Mouse (Mus musculus) liver, embryonic 11.5 days (tissue): ENCODE results near the gene Matn1. TPM values are rescaled to one million over a fixed set of nuclear protein-coding genes. Genes with fewer than 3 reads are reported as not detected.
A peak's percentile ranks its signal among the peaks of the same experiment; 100 is the strongest.

Source experiments
- ATAC-seq: fragments of 200-750 bp; cut with Nextera tagmentation; replicated peaks from 2 replicates; pipeline ENCODE4 v1.8.0; 2017; ENCODE audit warnings: moderate number of reproducible peaks, mild to moderate bottlenecking, moderate TSS enrichment, moderate library complexity; ENCODE audit not compliant: low FRiP score
- DNase-seq: peaks from one replicate; pipeline ENCODE4 v3.0.0-alpha.2; 2017; ENCODE audit warnings: low spot score
- H3K27ac ChIP-seq: fragments of 300-500 bp; sonication (generic); 2 replicates; pipeline ENCODE4 v1.5.1; 2014; ENCODE audit warnings: mild to moderate bottlenecking, low read depth, low read length, control low read depth
- H3K27me3 ChIP-seq: fragments of 300-500 bp; sonication (generic); replicated peaks from 2 replicates; pipeline ENCODE4 v1.6.1; 2014; ENCODE audit warnings: low read length, mixed read lengths; ENCODE audit not compliant: control insufficient read depth, insufficient read depth
- H3K36me3 ChIP-seq: fragments of 300-500 bp; sonication (generic); 2 replicates; pipeline ENCODE4 v1.6.1; 2014; ENCODE audit warnings: mild to moderate bottlenecking, low read length, moderate library complexity, mixed read lengths; ENCODE audit not compliant: control insufficient read depth, insufficient read depth
- H3K4me1 ChIP-seq: fragments of 300-500 bp; sonication (generic); replicated peaks from 2 replicates; pipeline ENCODE4 v1.6.1; 2014; ENCODE audit warnings: low read length, mixed read lengths; ENCODE audit not compliant: control insufficient read depth, insufficient read depth
- H3K4me2 ChIP-seq: fragments of 300-500 bp; sonication (generic); 2 replicates; pipeline ENCODE4 v1.6.1; 2014; ENCODE audit warnings: mild to moderate bottlenecking, control low read depth, moderate library complexity
- H3K4me3 ChIP-seq: fragments of 300-500 bp; sonication (generic); 2 replicates; pipeline ENCODE4 v1.5.1; 2014; ENCODE audit warnings: low read depth, low read length, control low read depth
- H3K9ac ChIP-seq: fragments of 300-500 bp; sonication (generic); 2 replicates; pipeline ENCODE4 v1.6.1; 2014; ENCODE audit warnings: low read depth, low read length, control low read depth
- H3K9me3 ChIP-seq: fragments of 300-500 bp; sonication (generic); 2 replicates; pipeline ENCODE4 v1.6.1; 2016; ENCODE audit warnings: low read length, inconsistent platforms, mixed read lengths; ENCODE audit not compliant: control insufficient read depth
- WGBS: fragments of 180-500 bp; shearing (Covaris S2); extraction: QIAGEN DNeasy Blood & Tissue Kit; methylation state at CpG from one replicate; pipeline ENCODE4 v1.1.7; 2014; 5-methylcytosine and 5-hydroxymethylcytosine counted together
- polyA plus RNA-seq: library from polyadenylated mRNA; unstranded; fragments of >200 nt; fragmentation: Nextera tagmentation; extraction: Ambion mirVana; gene quantifications from 2 replicates; pipeline ENCODE4 v1.2.1, GENCODE M21; 2014

Gene Matn1
- polyA plus RNA-seq, 1 experiment from 2014 or later, result 0.32 TPM

DNA sequence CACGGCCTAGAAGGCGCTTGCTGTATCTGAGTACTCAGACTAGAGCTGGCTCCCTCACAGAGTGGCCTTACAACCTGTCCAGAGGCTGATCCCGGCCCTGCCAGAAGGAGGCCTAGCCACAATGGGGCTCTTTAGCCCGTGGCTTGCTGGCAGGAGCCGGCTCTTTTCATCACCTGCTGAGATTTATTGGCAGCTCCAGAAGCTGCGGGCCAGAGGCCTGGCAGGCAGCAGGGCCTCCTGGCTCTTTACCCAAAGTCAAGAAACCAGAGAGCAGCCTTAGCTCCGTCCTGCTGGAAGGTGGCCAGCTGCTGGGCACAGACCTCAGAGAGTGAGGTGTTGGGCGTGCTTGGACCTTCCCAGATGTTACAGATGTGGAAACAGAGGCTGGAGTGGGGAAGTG lies 37.9 kb upstream of the Matn1 start:
- Histone ChIP-seq H3K9ac (no peak overlapping the region), H3K4me2 (no peak overlapping the region), H3K9me3 (no peaks in the 10 kb centered on the region), H3K36me3 (no peaks in the 10 kb centered on the region), H3K27me3 (no peaks in the 10 kb centered on the region), H3K4me3 (no peak overlapping the region), H3K27ac (no peak overlapping the region), H3K4me1 (peaks cover 65% of the 10 kb centered on the region)
- ATAC-seq (no peak), DNase-seq (no peak)
- 58% methylated on average over 8 of the region's 8 CpGs for WGBS

DNA sequence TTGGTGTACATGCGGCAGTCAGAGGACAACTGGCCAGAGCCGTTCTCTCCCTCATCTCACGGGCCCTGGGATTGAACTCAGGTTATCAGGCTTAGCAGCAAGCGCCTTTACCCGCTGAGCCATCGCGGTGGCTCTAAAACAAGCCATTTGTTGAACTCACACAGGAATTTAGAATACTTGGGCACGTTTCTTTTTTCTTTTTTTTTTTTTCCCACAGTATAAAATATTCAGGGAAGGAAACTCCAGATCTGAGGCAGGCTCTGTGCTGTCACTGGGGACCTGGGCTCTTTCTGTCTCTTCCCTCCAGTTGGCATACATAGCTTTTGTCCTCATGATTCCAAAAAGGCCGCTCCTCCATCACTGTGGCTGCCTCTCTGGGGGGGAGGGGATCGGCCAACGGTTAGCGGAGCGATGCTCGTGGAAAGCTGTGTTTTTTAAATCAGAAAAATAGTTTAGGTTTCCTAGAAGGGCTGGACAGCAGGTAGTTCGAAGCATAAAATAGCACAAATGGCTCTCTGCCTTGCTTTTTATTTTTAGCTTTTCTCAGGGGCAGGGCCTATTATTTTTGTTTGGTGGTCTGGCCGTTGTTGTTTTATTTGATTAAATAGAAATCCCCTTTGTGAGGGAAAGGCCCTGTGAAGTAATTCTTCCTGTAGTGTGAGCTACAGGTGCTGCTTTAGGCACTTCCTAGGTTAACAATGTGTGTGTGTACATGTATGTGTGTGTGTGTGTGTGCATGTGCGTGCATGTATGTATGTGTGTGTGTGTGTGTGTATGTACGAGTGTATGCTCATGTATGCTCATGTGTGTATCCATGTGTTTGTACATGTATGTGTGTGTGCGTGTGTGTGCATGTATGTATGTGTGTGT lies 36.8 kb upstream of the Matn1 start:
- Histone ChIP-seq H3K27me3 (no peaks in the 10 kb centered on the region), H3K4me1 (peaks cover 57% of the 10 kb centered on the region), H3K4me3 (no peak overlapping the region), H3K9me3 (no peaks in the 10 kb centered on the region), H3K36me3 (no peaks in the 10 kb centered on the region), H3K9ac (no peak overlapping the region), H3K4me2 (no peak overlapping the region), H3K27ac (no peak overlapping the region)
- no peak for DNase-seq
- ATAC-seq, result no peak
- 86% methylated on average over 19 of the region's 19 CpGs for WGBS

GRCm38 (mm10) chr4:130908133-130908532 lies 36.1 kb upstream of the Matn1 start:
- no peaks in the 10 kb centered on the region for H3K27me3 ChIP-seq
- no peak overlapping the region for H3K27ac ChIP-seq
- no peak overlapping the region for H3K9ac ChIP-seq
- no peak overlapping the region for H3K4me2 ChIP-seq
- peaks cover 54% of the 10 kb centered on the region for H3K4me1 ChIP-seq
- 87% methylated on average over 10 of the region's 10 CpGs for WGBS
- ATAC-seq, result no peak
- DNase-seq, result no peak
- no peaks in the 10 kb centered on the region for H3K36me3 ChIP-seq
- H3K9me3 ChIP-seq, result no peaks in the 10 kb centered on the region
- no peak overlapping the region for H3K4me3 ChIP-seq

DNA sequence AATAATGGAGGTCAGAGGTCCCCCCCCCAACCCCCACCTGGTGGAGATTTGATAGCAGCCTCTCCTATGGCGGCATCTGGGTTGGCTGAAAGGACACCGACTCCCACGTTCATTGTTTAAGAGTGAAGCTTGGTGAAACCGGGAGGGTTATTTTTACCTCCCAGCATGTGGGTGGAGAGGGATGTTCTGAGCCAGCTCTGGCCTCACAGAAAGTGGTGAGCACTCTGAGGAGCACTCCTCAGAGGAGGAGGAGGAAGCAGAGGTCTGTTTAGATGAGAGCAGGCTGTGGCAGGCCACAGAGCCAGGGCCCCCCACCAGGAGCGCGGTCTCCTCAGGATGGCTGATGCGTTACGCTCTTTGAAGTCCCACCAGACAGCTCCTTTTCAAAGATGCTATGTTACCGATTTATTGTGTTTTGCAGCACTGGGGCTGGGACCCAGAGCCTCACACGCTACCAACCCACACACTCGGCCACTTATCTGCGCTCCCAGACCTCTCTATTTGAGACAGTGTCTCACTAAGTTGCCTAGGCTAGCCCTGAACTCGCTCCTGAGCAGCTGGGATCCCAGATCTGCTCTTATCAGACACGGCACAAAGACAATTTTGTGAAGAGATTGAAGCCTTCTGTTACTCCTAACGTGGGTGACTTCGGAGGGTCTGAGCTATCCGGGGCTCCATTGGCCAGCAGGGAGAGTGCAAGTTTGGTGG lies 34.9 kb upstream of the Matn1 start:
- no peak overlapping the region for H3K27ac ChIP-seq
- H3K4me2 ChIP-seq, result peak overlapping the region; percentile 12; the same call in 1 of the 2 replicates
- no peaks in the 10 kb centered on the region for H3K9me3 ChIP-seq
- no peak overlapping the region for H3K9ac ChIP-seq
- DNase-seq (no peak), ATAC-seq (peak; percentile 72)
- H3K36me3 ChIP-seq, result no peaks in the 10 kb centered on the region
- H3K4me1 ChIP-seq, result peaks cover 50% of the 10 kb centered on the region
- no peak overlapping the region for H3K4me3 ChIP-seq
- WGBS, result 38% methylated on average over 17 of the region's 17 CpGs
- no peaks in the 10 kb centered on the region for H3K27me3 ChIP-seq

GRCm38 (mm10) chr4:130910666-130911065 lies 33.5 kb upstream of the Matn1 start:
- peaks cover 45% of the 10 kb centered on the region for H3K4me1 ChIP-seq
- no peaks in the 10 kb centered on the region for H3K27me3 ChIP-seq
- 19% methylated on average over 7 of the region's 7 CpGs for WGBS
- peak overlapping the region; percentile 14 for H3K4me2 ChIP-seq
- ATAC-seq (peak; percentile 62), DNase-seq (peak; percentile 65)
- H3K27ac ChIP-seq, result peak overlapping the region; percentile 2; the same call in 1 of the 2 replicates
- no peaks in the 10 kb centered on the region for H3K9me3 ChIP-seq
- H3K4me3 ChIP-seq, result no peak overlapping the region
- H3K9ac ChIP-seq, result no peak overlapping the region
- H3K36me3 ChIP-seq, result no peaks in the 10 kb centered on the region

GRCm38 (mm10) chr4:130912626-130913025 lies 31.6 kb upstream of the Matn1 start:
- H3K4me1 ChIP-seq, result peaks cover 48% of the 10 kb centered on the region
- DNase-seq (no peak), ATAC-seq (no peak)
- peak overlapping the region; percentile 60; the same call in 1 of the 2 replicates for H3K4me2 ChIP-seq
- no peak overlapping the region for H3K9ac ChIP-seq
- no peaks in the 10 kb centered on the region for H3K27me3 ChIP-seq
- WGBS, result 67% methylated on average over 3 of the region's 3 CpGs
- H3K4me3 ChIP-seq, result no peak overlapping the region; the same call in 1 of the 2 replicates
- H3K36me3 ChIP-seq, result no peaks in the 10 kb centered on the region
- H3K27ac ChIP-seq, result peak overlapping the region; percentile 75; the same call in 1 of the 2 replicates
- no peaks in the 10 kb centered on the region for H3K9me3 ChIP-seq

DNA sequence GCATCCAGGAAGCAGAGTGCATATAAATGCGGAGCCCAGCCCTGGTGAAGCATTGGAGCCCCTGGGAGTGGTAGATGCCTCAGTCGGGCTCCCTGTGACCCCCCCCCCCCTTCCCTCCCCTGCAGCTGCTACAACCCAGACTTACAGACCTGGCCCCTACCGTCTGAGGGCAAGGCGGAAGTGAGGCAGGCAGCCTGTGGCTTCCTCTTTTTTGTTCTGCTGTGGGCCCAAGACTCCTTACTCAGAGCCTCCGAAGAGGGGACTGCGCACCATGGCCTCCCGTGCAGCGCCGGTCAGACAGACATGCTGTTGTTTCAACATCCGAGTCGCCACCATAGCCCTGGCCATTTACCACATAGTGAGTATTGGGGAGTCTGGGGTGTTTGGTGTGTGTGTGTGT lies 31.1 kb upstream of the Matn1 start, which contains the start of gene Laptm5:
Laptm5 (plus strand) TSS at position 49 of the 400 bp plus-strand sequence.
- no peak for DNase-seq
- Histone ChIP-seq H3K4me1 (peaks cover 52% of the 10 kb centered on the region), H3K4me2 (peak within 1 kb of the TSS; percentile 60), H3K36me3 (no peaks in the 10 kb centered on the region), H3K9me3 (no peaks in the 10 kb centered on the region), H3K9ac (peak within 1 kb of the TSS; percentile 50), H3K4me3 (peak within 1 kb of the TSS; percentile 42), H3K27me3 (no peaks in the 10 kb centered on the region), H3K27ac (peak within 1 kb of the TSS; percentile 75)
- WGBS, result 37% methylated on average over 11 of the region's 11 CpGs
- ATAC-seq, result no peak

- WGBS, result 37% methylated on average over 3 of the region's 3 CpGs
- ATAC-seq, result no peak
- Histone ChIP-seq H3K27me3 (no peaks in the 10 kb centered on the region), H3K36me3 (no peaks in the 10 kb centered on the region), H3K4me1 (peaks cover 53% of the 10 kb centered on the region), H3K27ac (peak overlapping the region; percentile 75), H3K9ac (peak overlapping the region; percentile 50), H3K4me3 (peak overlapping the region; percentile 42), H3K4me2 (peak overlapping the region; percentile 60), H3K9me3 (no peaks in the 10 kb centered on the region)
- no peak for DNase-seq
These were observed 30.7 kb upstream of the Matn1 start for GRCm38 (mm10) chr4:130913511-130913910.
